8 mouse cellular contexts compared by ENCODE assay signal in genomic region chr11:59226787-59227603, GRCm38 (mm10). TPM values are rescaled to one million over a fixed set of nuclear protein-coding genes. Genes with fewer than 3 reads are reported as not detected.
A peak's percentile ranks its signal among the peaks of the same experiment; 100 is the strongest.
DNase-seq lines count a peak whose midpoint lies in the region; ATAC-seq and TF ChIP-seq lines count a peak whose summit lies in the region.

No protein-coding gene starts in this region.

- ATAC-seq in hindbrain, embryonic 16.5 days: no peak
- ATAC-seq in liver, embryonic 16.5 days (ENCODE audit: low read depth): no peak
- no peak for ATAC-seq in stomach, embryonic 15.5 days (ENCODE audit: insufficient read depth, low FRiP score, low read depth)

- H3K27ac ChIP-seq in left cerebral cortex, adult 2 months: peak overlapping the region; percentile 98
- peak overlapping the region; percentile 98 for H3K27ac ChIP-seq in embryonic facial prominence, embryonic 10.5 days (replicated peaks)
- H3K27ac ChIP-seq in hindbrain, embryonic 16.5 days (ENCODE audit: low read depth, low read length): peak overlapping the region; percentile 91
- H3K27ac ChIP-seq in liver, embryonic 16.5 days (ENCODE audit: low read length): peak overlapping the region; percentile 97
- H3K27ac ChIP-seq in stomach, embryonic 15.5 days: peak overlapping the region; percentile 94

- peak overlapping the region; percentile 95 for H3K4me3 ChIP-seq in left cerebral cortex, adult 2 months
- peak overlapping the region; percentile 99 for H3K4me3 ChIP-seq in embryonic facial prominence, embryonic 10.5 days
- peak overlapping the region; percentile 77 for H3K4me3 ChIP-seq in hindbrain, embryonic 16.5 days (ENCODE audit: low read length)
- H3K4me3 ChIP-seq in liver, embryonic 16.5 days (ENCODE audit: low read depth, low read length): peak overlapping the region; percentile 91
- H3K4me3 ChIP-seq in stomach, embryonic 15.5 days (replicated peaks): peak overlapping the region; percentile 98

- H3K9me3 ChIP-seq in embryonic facial prominence, embryonic 10.5 days: no peaks in the 10 kb centered on the region
- no peaks in the 10 kb centered on the region for H3K9me3 ChIP-seq in hindbrain, embryonic 16.5 days (ENCODE audit: control insufficient read depth, low read length)
- no peaks in the 10 kb centered on the region for H3K9me3 ChIP-seq in liver, embryonic 16.5 days (replicated peaks; ENCODE audit: control insufficient read depth, low read length)
- H3K9me3 ChIP-seq in stomach, embryonic 15.5 days: no peaks in the 10 kb centered on the region

- peak overlapping the region; percentile 90 for H3K9ac ChIP-seq in hindbrain, embryonic 16.5 days (ENCODE audit: low read depth, low read length)
- H3K9ac ChIP-seq in liver, embryonic 16.5 days (ENCODE audit: low read depth, low read length): peak overlapping the region; percentile 99
- peak overlapping the region; percentile 99 for H3K9ac ChIP-seq in stomach, embryonic 15.5 days

- H3K4me1 ChIP-seq in embryonic facial prominence, embryonic 10.5 days: peaks cover 40% of the 10 kb centered on the region
- peaks cover 36% of the 10 kb centered on the region for H3K4me1 ChIP-seq in hindbrain, embryonic 16.5 days (ENCODE audit: control insufficient read depth, insufficient read depth, low read depth, low read length)
- peaks cover 63% of the 10 kb centered on the region for H3K4me1 ChIP-seq in liver, embryonic 16.5 days (ENCODE audit: control insufficient read depth, low read depth, low read length)
- peaks cover 42% of the 10 kb centered on the region for H3K4me1 ChIP-seq in stomach, embryonic 15.5 days

- TF ChIP-seq CTCF in left cerebral cortex, adult 2 months (IDR thresholded peaks at IDR 0.05): no peak; the same call in 1 of the 2 replicates

- intact Hi-C loops in left cerebral cortex, adult 2 months (cut with DNase I): loop anchor here (5.0 kb wide), 1 partner anchor 260 kb away; no protein-coding TSS in a partner anchor

- H3K27me3 ChIP-seq in embryonic facial prominence, embryonic 10.5 days (replicated peaks; ENCODE audit: low read depth, poor library complexity, severe bottlenecking): no peaks in the 10 kb centered on the region
- no peaks in the 10 kb centered on the region for H3K27me3 ChIP-seq in hindbrain, embryonic 16.5 days (replicated peaks; ENCODE audit: control insufficient read depth, insufficient read depth, low read length)
- H3K27me3 ChIP-seq in liver, embryonic 16.5 days (ENCODE audit: control insufficient read depth, insufficient read depth, low read depth, low read length): no peaks in the 10 kb centered on the region
- H3K27me3 ChIP-seq in stomach, embryonic 15.5 days (replicated peaks): no peaks in the 10 kb centered on the region

- peaks cover 20% of the 10 kb centered on the region for H3K36me3 ChIP-seq in embryonic facial prominence, embryonic 10.5 days (replicated peaks)
- no peaks in the 10 kb centered on the region for H3K36me3 ChIP-seq in hindbrain, embryonic 16.5 days (ENCODE audit: control insufficient read depth, insufficient read depth, low read length)
- peaks cover 4% of the 10 kb centered on the region; the same call in 1 of the 2 replicates for H3K36me3 ChIP-seq in liver, embryonic 16.5 days (ENCODE audit: control insufficient read depth, insufficient read depth)
- no peaks in the 10 kb centered on the region for H3K36me3 ChIP-seq in stomach, embryonic 15.5 days

- no peak for DNase-seq in left cerebral cortex, adult 2 months (ENCODE audit: extremely low spot score in 1 of 2, low spot score in 2 of 2)
- no peak for DNase-seq in left cerebral cortex, adult 8-10 months (ENCODE audit: low spot score in 2 of 2)
- no peak for DNase-seq in embryonic facial prominence, embryonic 10.5 days (ENCODE audit: low spot score)
- DNase-seq in thymus, postnatal 25 days: no peak
- DNase-seq in layer of hippocampus, postnatal 10 days (ENCODE audit: low spot score in 2 of 2): no peak

- 7% methylated on average over 21 of the region's 21 CpGs for WGBS in embryonic facial prominence, embryonic 10.5 days
- WGBS in hindbrain, embryonic 16.5 days: 5% methylated on average over 21 of the region's 21 CpGs
- 2% methylated on average over 21 of the region's 21 CpGs for WGBS in liver, embryonic 16.5 days (ENCODE audit: insufficient replicate concordance)
- WGBS in stomach, embryonic 15.5 days: 2% methylated on average over 21 of the region's 21 CpGs

- H3K4me2 ChIP-seq in hindbrain, embryonic 16.5 days (ENCODE audit: low read length): peak overlapping the region; percentile 78
- peak overlapping the region; percentile 83 for H3K4me2 ChIP-seq in liver, embryonic 16.5 days (ENCODE audit: low read depth, low read length)
- peak overlapping the region; percentile 71 for H3K4me2 ChIP-seq in stomach, embryonic 15.5 days

RNA-seq across cellular contexts. Expression of gene Arf1, which starts 1.1 kb away (rescaled TPM):
- 100 to 1,000 TPM; 409 to 423 TPM for total RNA-seq in left cerebral cortex, adult 2 months (2021)
- total RNA-seq in left cerebral cortex, adult 8-10 months (2022): 100 to 1,000 TPM; 419 to 439 (median 436) TPM
- polyA plus RNA-seq in embryonic facial prominence, embryonic 10.5 days (2016; fragmentation: Nextera tagmentation; extraction: Ambion mirVana): 645 and 651 TPM in 2 replicates
- 684 and 686 TPM in 2 replicates for polyA plus RNA-seq in hindbrain, embryonic 16.5 days (2015; fragmentation: Nextera tagmentation; extraction: Ambion mirVana)
- 251 and 257 TPM in 2 replicates for polyA plus RNA-seq in liver, embryonic 16.5 days (2015; fragmentation: Nextera tagmentation; extraction: Ambion mirVana)
- 666 and 701 TPM in 2 replicates for polyA plus RNA-seq in stomach, embryonic 15.5 days (2015; fragmentation: Nextera tagmentation; extraction: Ambion mirVana)
- total RNA-seq in layer of hippocampus, postnatal 10 days (2021): 100 to 1,000 TPM; 445 to 470 TPM

RNA-seq across cellular contexts. Expression of gene 2310033P09Rik, which starts 18.9 kb away (rescaled TPM):
- 10 to 100 TPM; 21.0 to 23.6 TPM for total RNA-seq in left cerebral cortex, adult 2 months (2021)
- 10 to 100 TPM; 19.1 to 24.6 (median 20.4) TPM for total RNA-seq in left cerebral cortex, adult 8-10 months (2022)
- polyA plus RNA-seq in embryonic facial prominence, embryonic 10.5 days (2016; fragmentation: Nextera tagmentation; extraction: Ambion mirVana): 43.9 and 46.0 TPM in 2 replicates
- polyA plus RNA-seq in hindbrain, embryonic 16.5 days (2015; fragmentation: Nextera tagmentation; extraction: Ambion mirVana): 26.8 and 27.6 TPM in 2 replicates
- polyA plus RNA-seq in liver, embryonic 16.5 days (2015; fragmentation: Nextera tagmentation; extraction: Ambion mirVana): 14.6 and 15.1 TPM in 2 replicates
- 27.7 and 29.2 TPM in 2 replicates for polyA plus RNA-seq in stomach, embryonic 15.5 days (2015; fragmentation: Nextera tagmentation; extraction: Ambion mirVana)
- 10 to 100 TPM; 24.7 to 25.5 TPM for total RNA-seq in layer of hippocampus, postnatal 10 days (2021)

RNA-seq across cellular contexts. Expression of gene Mrpl55, which starts 24.7 kb away (rescaled TPM):
- 10 to 100 TPM; 33.8 to 33.9 TPM for total RNA-seq in left cerebral cortex, adult 2 months (2021)
- total RNA-seq in left cerebral cortex, adult 8-10 months (2022): 10 to 100 TPM; 35.4 to 42.3 (median 39.2) TPM
- polyA plus RNA-seq in embryonic facial prominence, embryonic 10.5 days (2016; fragmentation: Nextera tagmentation; extraction: Ambion mirVana): 119 and 128 TPM in 2 replicates
- 92.1 and 95.9 TPM in 2 replicates for polyA plus RNA-seq in hindbrain, embryonic 16.5 days (2015; fragmentation: Nextera tagmentation; extraction: Ambion mirVana)
- 43.1 and 44.3 TPM in 2 replicates for polyA plus RNA-seq in liver, embryonic 16.5 days (2015; fragmentation: Nextera tagmentation; extraction: Ambion mirVana)
- 84.4 and 90.4 TPM in 2 replicates for polyA plus RNA-seq in stomach, embryonic 15.5 days (2015; fragmentation: Nextera tagmentation; extraction: Ambion mirVana)
- 10 to 100 TPM; 39.6 to 40.9 TPM for total RNA-seq in layer of hippocampus, postnatal 10 days (2021)

RNA-seq across cellular contexts. Expression of gene Guk1, which starts 35.0 kb away (rescaled TPM):
- 100 to 1,000 TPM; 135 TPM for total RNA-seq in left cerebral cortex, adult 2 months (2021)
- total RNA-seq in left cerebral cortex, adult 8-10 months (2022): 100 to 1,000 TPM; 137 to 150 (median 141) TPM
- 133 and 146 TPM in 2 replicates for polyA plus RNA-seq in embryonic facial prominence, embryonic 10.5 days (2016; fragmentation: Nextera tagmentation; extraction: Ambion mirVana)
- polyA plus RNA-seq in hindbrain, embryonic 16.5 days (2015; fragmentation: Nextera tagmentation; extraction: Ambion mirVana): 252 and 294 TPM in 2 replicates
- polyA plus RNA-seq in liver, embryonic 16.5 days (2015; fragmentation: Nextera tagmentation; extraction: Ambion mirVana): 55.0 TPM in 2 replicates
- 115 and 121 TPM in 2 replicates for polyA plus RNA-seq in stomach, embryonic 15.5 days (2015; fragmentation: Nextera tagmentation; extraction: Ambion mirVana)
- 100 to 1,000 TPM; 123 to 125 TPM for total RNA-seq in layer of hippocampus, postnatal 10 days (2021)

RNA-seq across cellular contexts. Expression of gene Gjc2, which starts 44.0 kb away (rescaled TPM):
- 1 to 10 TPM; 7.4 to 8.0 TPM for total RNA-seq in left cerebral cortex, adult 2 months (2021)
- total RNA-seq in left cerebral cortex, adult 8-10 months (2022): 10 to 100 TPM; 13.7 to 17.5 (median 16.0) TPM
- 0.15 TPM in 1 of 2 replicates, not detected in the other for polyA plus RNA-seq in embryonic facial prominence, embryonic 10.5 days (2016; fragmentation: Nextera tagmentation; extraction: Ambion mirVana)
- 0.20 and 0.22 TPM in 2 replicates for polyA plus RNA-seq in hindbrain, embryonic 16.5 days (2015; fragmentation: Nextera tagmentation; extraction: Ambion mirVana)
- 0.08 and 0.20 TPM in 2 replicates for polyA plus RNA-seq in liver, embryonic 16.5 days (2015; fragmentation: Nextera tagmentation; extraction: Ambion mirVana)
- 1.2 and 1.7 TPM in 2 replicates for polyA plus RNA-seq in stomach, embryonic 15.5 days (2015; fragmentation: Nextera tagmentation; extraction: Ambion mirVana)
- total RNA-seq in layer of hippocampus, postnatal 10 days (2021): 1 to 10 TPM; 1.8 to 2.8 TPM
